Mouse (Mus musculus) layer of hippocampus, postnatal 10 days (tissue): ENCODE measurements around the gene Samhd1. TPM values are rescaled to one million over a fixed set of nuclear protein-coding genes. Genes with fewer than 3 reads are reported as not detected.

ENCODE experiments used
- DNase-seq, 2 experiments: peaks; one replicate each; pipeline ENCODE4 v3.0.0; 2021; ENCODE audit warnings: low spot score in 2 of 2
- total RNA-seq, 2 experiments: library from RNA; stranded (reverse); gene quantifications; 2 replicates each; pipeline ENCODE4 v1.2.3; 2021

Samhd1 gene
- total RNA-seq, 2 experiments from 2014 or later, result 14.6 TPM

GRCm38 (mm10) chr2:157136646-157137045, 1.6 kb upstream of the Samhd1 start:
- no peak for DNase-seq

GRCm38 (mm10) chr2:157136176-157136575, 1.1 kb upstream of the Samhd1 start:
- DNase-seq, result no peak

- DNase-seq, result peak in 1 of 2 experiments; percentile 13
These were observed 560 bp upstream of the Samhd1 start for GRCm38 (mm10) chr2:157135529-157136120.

- DNase-seq, result no peak
These were observed 560 bp downstream of the Samhd1 start for GRCm38 (mm10) chr2:157134479-157134931.

- DNase-seq, result no peak
These were observed 1.1 kb downstream of the Samhd1 start for GRCm38 (mm10) chr2:157133769-157134478.

GRCm38 (mm10) chr2:157132686-157133540, 2.2 kb downstream of the Samhd1 start:
- DNase-seq, result no peak

GRCm38 (mm10) chr2:157132086-157132485, 3.0 kb downstream of the Samhd1 start:
- DNase-seq, result no peak

- DNase-seq, result no peak
These were observed 4.1 kb downstream of the Samhd1 start for GRCm38 (mm10) chr2:157130813-157131514.

- no peak for DNase-seq
These were observed 5.4 kb downstream of the Samhd1 start for GRCm38 (mm10) chr2:157129601-157130164.

- DNase-seq, result no peak
These were observed 6.0 kb downstream of the Samhd1 start for GRCm38 (mm10) chr2:157129096-157129495.

GRCm38 (mm10) chr2:157128072-157128471, 7.0 kb downstream of the Samhd1 start:
- DNase-seq, result peak; percentile 16 to 28

GRCm38 (mm10) chr2:157127370-157127769, 7.7 kb downstream of the Samhd1 start:
- no peak for DNase-seq

GRCm38 (mm10) chr2:157125246-157125645, 9.8 kb downstream of the Samhd1 start:
- DNase-seq, result no peak

GRCm38 (mm10) chr2:157121766-157122165, 13.3 kb downstream of the Samhd1 start:
- no peak for DNase-seq

GRCm38 (mm10) chr2:157119075-157119474, 16.0 kb downstream of the Samhd1 start:
- no peak for DNase-seq

- no peak for DNase-seq
These were observed 16.5 kb downstream of the Samhd1 start for GRCm38 (mm10) chr2:157118556-157118955.

GRCm38 (mm10) chr2:157116964-157117363, 18.1 kb downstream of the Samhd1 start:
- no peak for DNase-seq

- DNase-seq, result no peak
These were observed 26.8 kb downstream of the Samhd1 start for GRCm38 (mm10) chr2:157108236-157108635.

- no peak for DNase-seq
These were observed 30.6 kb downstream of the Samhd1 start for GRCm38 (mm10) chr2:157104454-157104853.

- no peak for DNase-seq
These were observed 32.8 kb downstream of the Samhd1 start for GRCm38 (mm10) chr2:157102256-157102655.

GRCm38 (mm10) chr2:157101650-157102049, 33.4 kb downstream of the Samhd1 start:
- no peak for DNase-seq
